Mouse (Mus musculus) ovary, adult 10 weeks (tissue): ENCODE data around the gene Ap5m1. TPM values are rescaled to one million over a fixed set of nuclear protein-coding genes. Genes with fewer than 3 reads are reported as not detected.

Experiments used
- polyA plus RNA-seq: library from polyadenylated mRNA; stranded (reverse); fragments of 350-450 nt; fragmentation: Illumina TruSeq; extraction: RNeasy Lipid Tissue Mini Kit (QIAGEN cat#74804); gene quantifications from one replicate; pipeline ENCODE4 v1.2.3, GENCODE M21; 2014

Gene Ap5m1
- 50.7 TPM for polyA plus RNA-seq

DNA sequence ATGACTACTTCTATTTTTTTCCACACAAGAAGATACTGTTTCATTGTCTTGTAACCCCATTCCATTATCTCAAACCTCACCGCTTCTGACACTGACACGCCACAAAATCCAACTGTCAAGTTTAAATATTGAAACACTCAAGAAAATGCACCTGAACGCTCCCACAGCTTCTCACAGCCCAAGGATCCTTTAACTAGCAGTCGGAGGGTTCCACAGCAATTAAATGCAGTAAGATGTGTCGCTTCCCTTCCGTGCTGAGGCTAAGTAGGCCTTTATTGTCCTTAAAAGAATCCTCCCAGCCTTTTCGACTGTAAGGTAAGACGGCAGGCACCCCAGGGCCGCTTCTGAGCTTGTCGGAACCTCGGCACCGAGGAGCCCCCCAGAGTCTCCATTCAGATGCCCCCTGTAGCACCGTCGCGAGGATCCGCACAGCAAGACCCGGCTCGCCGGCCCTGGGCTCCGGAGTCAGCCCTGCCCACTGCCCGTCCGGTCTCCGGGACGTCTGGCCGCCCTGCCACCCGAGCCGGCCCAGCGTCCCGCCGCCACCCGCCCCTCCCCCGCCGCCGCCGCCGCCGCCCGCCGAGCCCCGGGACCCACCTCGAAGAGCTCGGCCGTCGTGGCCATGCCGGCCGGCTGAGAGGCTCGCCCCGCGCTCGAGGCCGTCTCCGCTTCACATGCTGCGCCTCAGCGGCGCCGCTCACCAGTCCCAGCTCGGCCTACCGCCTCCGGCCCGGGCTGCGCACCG, at the start of gene Ap5m1:
Ap5m1 (plus strand) TSS at position 569 of the 745 bp plus-strand sequence.

DNA sequence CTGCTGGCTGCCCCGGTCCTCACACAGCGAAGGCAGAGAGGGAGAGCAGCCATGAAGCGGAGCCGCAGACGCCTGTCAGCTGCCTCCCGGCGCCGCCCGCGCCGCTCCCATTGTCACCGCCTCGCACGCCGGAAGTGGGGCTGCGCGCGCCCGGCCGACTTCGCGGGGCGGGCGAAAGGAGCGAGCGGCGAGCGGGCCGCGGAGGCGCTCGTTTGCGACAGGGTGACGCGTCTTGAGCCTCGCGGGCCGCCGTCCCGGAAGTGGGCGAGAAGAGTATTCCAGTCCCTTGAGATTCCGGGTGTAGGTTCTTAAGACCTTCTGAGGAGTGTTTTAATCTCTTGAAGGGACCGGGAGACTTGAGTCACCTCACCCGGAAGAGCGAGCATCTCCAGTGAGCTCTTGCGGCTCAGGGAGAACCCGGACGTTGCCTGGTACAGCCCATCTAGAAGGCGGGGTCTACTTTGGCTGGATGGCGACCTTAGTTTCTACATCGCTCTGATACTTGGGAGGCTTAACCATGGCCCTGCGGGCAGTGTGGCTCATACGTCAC, 452 bp downstream of the Ap5m1 start, which contains the start of gene Exoc5:
Exoc5 (minus strand) TSS at position 380 of the 550 bp plus-strand sequence.

Other genes with a start within 250 kb of the Ap5m1 start
- 144 TPM for gene Exoc5, start 556 bp downstream of the Ap5m1 start, polyA plus RNA-seq
- 182 TPM for gene Naa30, start 106.1 kb downstream of the Ap5m1 start, polyA plus RNA-seq
- gene ccdc198, start 179.4 kb downstream of the Ap5m1 start, polyA plus RNA-seq, result 10.4 TPM